Mouse (Mus musculus) neural tube, embryonic 14.5 days (tissue): Measurements from ENCODE around the gene Elp5. TPM values are rescaled to one million over a fixed set of nuclear protein-coding genes. Genes with fewer than 3 reads are reported as not detected.

Source experiments
- ATAC-seq: fragments of 200-750 bp; cut with Nextera tagmentation; 2 replicates; pipeline ENCODE4 v1.8.0; 2017; ENCODE audit warnings: low read depth, mild to moderate bottlenecking, moderate TSS enrichment, moderate library complexity
- H3K27ac ChIP-seq: fragments of 300-500 bp; sonication (generic); 2 replicates; pipeline ENCODE4 v1.5.1; 2014; ENCODE audit warnings: low read depth, mild to moderate bottlenecking, control low read depth, low read length, moderate library complexity, mixed read lengths
- H3K27me3 ChIP-seq: fragments of 300-500 bp; sonication (generic); 2 replicates; pipeline ENCODE4 v1.6.1; 2014; ENCODE audit warnings: low read length; ENCODE audit not compliant: control insufficient read depth, insufficient read depth
- H3K36me3 ChIP-seq: fragments of 300-500 bp; sonication (generic); 2 replicates; pipeline ENCODE4 v1.6.1; 2014; ENCODE audit warnings: low read length, mixed read lengths; ENCODE audit not compliant: control insufficient read depth, insufficient read depth
- H3K4me1 ChIP-seq: fragments of 300-500 bp; sonication (generic); 2 replicates; pipeline ENCODE4 v1.6.1; 2014; ENCODE audit warnings: low read length; ENCODE audit not compliant: control insufficient read depth, insufficient read depth
- H3K4me2 ChIP-seq: fragments of 300-500 bp; sonication (generic); 2 replicates; pipeline ENCODE4 v1.6.1; 2014; ENCODE audit warnings: mild to moderate bottlenecking, low read depth, low read length, control low read depth
- H3K4me3 ChIP-seq: fragments of 300-500 bp; sonication (generic); 2 replicates; pipeline ENCODE4 v1.5.1; 2014; ENCODE audit warnings: low read depth, low read length, control low read depth, mixed read lengths
- H3K9ac ChIP-seq: fragments of 300-500 bp; sonication (generic); replicated peaks from 2 replicates; pipeline ENCODE4 v1.6.1; 2014; ENCODE audit warnings: low read depth, mild to moderate bottlenecking, control low read depth, low read length, mixed read lengths
- H3K9me3 ChIP-seq: fragments of 300-500 bp; sonication (generic); 2 replicates; pipeline ENCODE4 v1.6.1; 2016; ENCODE audit warnings: low read length; ENCODE audit not compliant: control insufficient read depth
- WGBS: fragments of 180-500 bp; shearing (Covaris S2); extraction: QIAGEN DNeasy Blood & Tissue Kit; methylation state at CpG from one replicate; pipeline ENCODE4 v1.1.7; 2014; 5-methylcytosine and 5-hydroxymethylcytosine counted together
- polyA plus RNA-seq: library from polyadenylated mRNA; unstranded; fragments of >200 nt; fragmentation: Nextera tagmentation; extraction: Ambion mirVana; gene quantifications from 2 replicates; pipeline ENCODE4 v1.2.1, GENCODE M21; 2014

Elp5 gene
- polyA plus RNA-seq, 1 experiment from 2014 or later, result 175 TPM

DNA sequence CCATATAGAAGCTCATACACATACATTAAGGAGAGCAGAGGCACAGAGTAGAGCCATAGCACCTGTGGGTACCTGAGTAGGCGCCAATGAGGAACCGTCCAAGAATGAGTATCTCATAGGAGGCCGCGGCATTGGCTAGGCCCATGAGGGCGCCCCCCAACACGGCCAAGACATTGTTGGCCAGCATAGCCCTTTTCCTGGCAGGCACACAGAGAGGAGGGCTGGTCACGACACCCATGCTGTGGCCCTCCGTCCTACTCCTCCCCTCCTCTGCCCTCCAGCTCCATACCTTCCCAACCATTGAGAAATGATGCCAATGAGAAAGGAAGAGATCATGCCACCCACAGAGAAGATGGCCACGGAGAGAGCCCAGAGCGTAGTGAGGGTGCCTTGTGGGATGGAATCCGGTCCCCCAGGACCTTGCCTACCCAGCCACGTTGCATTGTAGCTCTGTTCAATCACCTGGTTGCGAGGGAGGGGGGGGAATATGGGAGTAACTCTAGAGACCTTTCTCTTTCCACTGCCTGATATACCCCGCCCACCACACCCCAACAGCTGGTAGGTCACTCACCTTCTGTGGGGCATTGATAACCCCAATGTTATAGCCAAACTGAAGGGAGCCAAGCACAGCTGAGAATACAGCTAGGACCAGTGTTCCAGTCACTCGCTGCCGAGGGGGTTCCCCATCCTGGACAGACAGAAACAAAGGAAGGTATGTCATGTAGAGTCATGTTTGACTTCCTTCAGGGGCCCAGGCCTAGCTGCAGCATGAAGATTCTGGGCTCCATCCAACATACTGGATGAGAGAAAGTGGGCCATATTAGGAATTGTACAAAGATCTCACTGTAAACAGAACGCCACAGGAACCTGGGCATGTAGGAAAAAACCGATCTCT, 36.1 kb downstream of the Elp5 start:
- Histone ChIP-seq H3K4me3 (no peak overlapping the region), H3K4me2 (no peak overlapping the region), H3K9ac (no peak overlapping the region), H3K9me3 (no peaks in the 10 kb centered on the region), H3K27ac (no peak overlapping the region), H3K36me3 (no peaks in the 10 kb centered on the region), H3K27me3 (peaks cover 3% of the 10 kb centered on the region; the same call in 1 of the 2 replicates), H3K4me1 (peaks cover 4% of the 10 kb centered on the region; the same call in 1 of the 2 replicates)
- ATAC-seq, result no peak
- 93% methylated on average over 18 of the region's 18 CpGs for WGBS

DNA sequence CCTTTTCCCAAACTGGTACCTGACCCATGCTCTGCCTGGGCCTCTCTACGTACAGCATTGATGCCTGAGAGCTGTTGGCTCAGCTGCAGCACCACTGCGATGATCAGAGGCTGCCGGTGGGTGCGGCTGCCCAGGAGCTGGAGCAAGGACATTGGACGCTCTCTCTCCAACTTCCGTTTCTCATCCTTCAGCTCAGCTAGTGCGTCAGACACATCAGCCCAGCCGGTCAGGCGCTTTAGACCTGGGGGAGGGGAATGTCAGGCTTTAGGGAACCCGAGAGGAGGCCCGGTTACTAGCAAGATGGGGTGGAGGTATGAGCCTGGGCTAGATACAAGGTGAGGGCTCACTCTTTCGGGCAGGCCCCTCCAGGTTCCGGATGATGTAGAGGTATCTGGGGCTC, 37.1 kb downstream of the Elp5 start:
- H3K4me1 ChIP-seq, result peaks cover 4% of the 10 kb centered on the region; the same call in 1 of the 2 replicates
- no peak overlapping the region for H3K9ac ChIP-seq
- no peak for ATAC-seq
- H3K27ac ChIP-seq, result no peak overlapping the region
- H3K36me3 ChIP-seq, result no peaks in the 10 kb centered on the region
- peaks cover 3% of the 10 kb centered on the region; the same call in 1 of the 2 replicates for H3K27me3 ChIP-seq
- no peaks in the 10 kb centered on the region for H3K9me3 ChIP-seq
- 79% methylated on average over 13 of the region's 13 CpGs for WGBS
- H3K4me3 ChIP-seq, result no peak overlapping the region
- no peak overlapping the region for H3K4me2 ChIP-seq

DNA sequence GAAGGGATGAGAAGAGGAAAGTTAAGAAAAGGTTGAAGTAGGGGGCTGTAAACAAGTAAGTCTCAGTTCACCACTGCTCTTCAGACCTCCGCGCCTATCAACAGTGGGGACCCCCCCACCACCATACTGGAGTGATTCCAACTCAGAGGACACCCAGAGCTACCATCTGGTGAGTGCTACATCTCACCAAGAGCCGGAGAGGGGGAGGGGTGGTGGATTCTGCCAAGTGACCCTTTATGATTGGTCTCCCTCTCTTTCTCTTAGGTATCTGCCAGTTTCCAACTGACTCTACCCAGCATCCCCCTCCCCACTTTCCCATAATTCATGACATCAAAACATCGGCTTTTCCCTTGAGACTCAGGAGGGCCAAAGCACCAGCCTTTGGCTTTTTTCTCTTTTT, 41.4 kb downstream of the Elp5 start:
- Histone ChIP-seq H3K9me3 (no peaks in the 10 kb centered on the region), H3K9ac (no peak overlapping the region), H3K4me1 (0 out of 2 replicates have a peak, but pooled peaks cover 6% of the 10 kb centered on the region), H3K27ac (no peak overlapping the region), H3K4me3 (no peak overlapping the region), H3K36me3 (no peaks in the 10 kb centered on the region), H3K4me2 (no peak overlapping the region), H3K27me3 (peaks cover 16% of the 10 kb centered on the region)
- 68% methylated on average over 4 of the region's 4 CpGs for WGBS
- ATAC-seq, result no peak

DNA sequence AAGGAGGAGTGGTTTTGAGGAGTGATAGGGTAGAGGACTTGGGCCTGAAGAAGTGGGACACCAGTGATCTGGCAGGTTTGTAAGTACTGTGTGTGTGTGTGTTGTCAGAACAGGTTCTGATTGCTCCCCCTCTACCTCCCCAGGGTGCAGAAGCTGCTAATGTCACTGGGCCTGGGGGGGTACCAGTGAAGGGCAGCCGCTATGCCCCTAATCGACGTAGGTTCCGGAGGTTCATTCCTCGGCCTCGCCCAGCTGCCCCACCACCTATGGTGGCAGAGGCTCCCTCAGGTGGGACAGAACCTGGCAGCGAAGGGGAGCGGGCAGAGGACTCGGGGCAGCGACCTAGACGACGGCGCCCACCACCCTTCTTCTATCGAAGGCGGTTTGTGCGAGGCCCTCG, 42.6 kb downstream of the Elp5 start:
- no peak overlapping the region for H3K27ac ChIP-seq
- whole genome bisulfite sequencing, result 96% methylated on average over 17 of the region's 17 CpGs
- no peak overlapping the region for H3K4me2 ChIP-seq
- peaks cover 16% of the 10 kb centered on the region for H3K27me3 ChIP-seq
- 0 out of 2 replicates have a peak, but pooled peaks cover 6% of the 10 kb centered on the region for H3K4me1 ChIP-seq
- H3K4me3 ChIP-seq, result no peak overlapping the region
- H3K9me3 ChIP-seq, result no peaks in the 10 kb centered on the region
- no peak overlapping the region for H3K9ac ChIP-seq
- ATAC-seq, result no peak
- no peaks in the 10 kb centered on the region for H3K36me3 ChIP-seq

DNA sequence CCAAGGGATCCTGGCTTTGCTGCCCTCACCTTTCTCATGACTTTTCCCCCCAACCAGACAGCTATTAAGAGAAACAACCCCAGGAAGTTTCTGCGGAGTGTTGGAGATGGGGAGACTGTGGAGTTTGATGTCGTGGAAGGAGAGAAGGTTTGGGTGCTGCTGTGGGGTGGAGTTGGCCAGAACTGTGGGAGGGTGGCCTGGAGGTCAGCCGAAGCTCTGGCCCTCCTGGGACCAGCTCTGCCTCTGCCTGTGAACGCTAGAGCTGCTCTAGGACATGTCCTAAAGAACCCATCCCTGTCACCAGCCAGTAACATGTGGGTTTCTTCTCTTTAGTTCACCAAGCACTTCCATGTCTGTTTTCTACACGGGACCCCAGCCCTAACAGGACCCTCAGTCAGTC, 43.1 kb downstream of the Elp5 start:
- Histone ChIP-seq H3K4me3 (no peak overlapping the region), H3K4me2 (no peak overlapping the region), H3K36me3 (no peaks in the 10 kb centered on the region), H3K4me1 (0 out of 2 replicates have a peak, but pooled peaks cover 6% of the 10 kb centered on the region), H3K9ac (no peak overlapping the region), H3K9me3 (no peaks in the 10 kb centered on the region), H3K27ac (no peak overlapping the region), H3K27me3 (peaks cover 16% of the 10 kb centered on the region)
- 63% methylated on average over 5 of the region's 5 CpGs for WGBS
- ATAC-seq, result no peak

DNA sequence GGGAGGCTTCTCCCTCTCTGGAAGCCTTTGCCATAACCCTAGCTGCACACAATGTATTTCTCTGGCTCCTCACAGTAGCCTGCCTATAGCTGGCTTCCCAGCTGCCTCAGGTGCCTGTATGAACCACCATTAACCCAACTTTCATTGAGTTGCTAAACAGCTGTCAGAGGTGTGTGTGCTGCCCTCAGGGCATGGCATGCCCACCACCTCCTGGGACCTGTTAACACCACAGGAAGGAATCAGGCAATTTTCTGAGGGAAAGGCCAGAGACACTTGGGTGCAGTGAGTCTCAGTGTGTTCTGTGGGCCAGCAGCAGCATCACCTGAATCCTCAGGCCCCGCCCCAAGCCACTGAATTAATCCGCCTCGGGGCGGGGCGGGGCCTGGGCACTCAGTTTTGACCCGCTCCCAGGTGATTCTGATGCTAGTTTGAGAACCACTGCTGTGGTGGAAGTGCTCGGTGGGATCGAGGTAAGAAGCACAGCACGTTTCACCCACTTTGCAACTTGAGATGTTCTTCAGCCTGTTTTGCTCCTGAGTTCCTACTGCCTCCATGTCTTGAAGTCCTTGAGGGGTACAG, 43.8 kb downstream of the Elp5 start:
- H3K4me1 ChIP-seq, result 0 out of 2 replicates have a peak, but pooled peaks cover 6% of the 10 kb centered on the region
- H3K9me3 ChIP-seq, result no peaks in the 10 kb centered on the region
- no peak overlapping the region for H3K4me3 ChIP-seq
- H3K36me3 ChIP-seq, result no peaks in the 10 kb centered on the region
- H3K9ac ChIP-seq, result no peak overlapping the region
- H3K27ac ChIP-seq, result no peak overlapping the region
- H3K27me3 ChIP-seq, result peaks cover 16% of the 10 kb centered on the region
- no peak for ATAC-seq
- 33% methylated on average over 9 of the region's 9 CpGs for WGBS
- H3K4me2 ChIP-seq, result no peak overlapping the region

DNA sequence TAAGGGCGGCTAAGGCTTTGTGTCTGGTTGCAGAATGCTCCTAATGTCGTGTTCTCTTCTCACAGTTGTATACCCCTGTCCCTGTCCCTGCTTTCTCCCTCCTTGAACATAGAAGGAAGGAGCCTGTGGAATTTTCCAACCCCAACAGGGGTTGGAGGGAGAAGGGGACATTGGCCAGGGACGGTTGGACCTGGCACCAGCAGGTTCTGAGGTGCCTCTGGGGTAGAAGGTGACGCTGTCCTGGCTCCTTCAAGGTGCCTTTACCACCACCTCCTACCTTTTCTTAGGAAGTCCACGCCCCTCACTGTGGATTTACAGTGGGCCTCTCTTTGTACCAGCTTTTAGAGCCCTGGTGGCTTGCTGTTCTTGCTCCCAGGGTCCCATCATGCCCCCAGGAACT, 44.5 kb downstream of the Elp5 start:
- 74% methylated on average over 5 of the region's 5 CpGs for WGBS
- Histone ChIP-seq H3K36me3 (no peaks in the 10 kb centered on the region), H3K9ac (no peak overlapping the region), H3K4me2 (no peak overlapping the region), H3K27ac (no peak overlapping the region), H3K27me3 (peaks cover 16% of the 10 kb centered on the region), H3K4me3 (no peak overlapping the region), H3K9me3 (no peaks in the 10 kb centered on the region), H3K4me1 (0 out of 2 replicates have a peak, but pooled peaks cover 6% of the 10 kb centered on the region)
- ATAC-seq, result no peak

DNA sequence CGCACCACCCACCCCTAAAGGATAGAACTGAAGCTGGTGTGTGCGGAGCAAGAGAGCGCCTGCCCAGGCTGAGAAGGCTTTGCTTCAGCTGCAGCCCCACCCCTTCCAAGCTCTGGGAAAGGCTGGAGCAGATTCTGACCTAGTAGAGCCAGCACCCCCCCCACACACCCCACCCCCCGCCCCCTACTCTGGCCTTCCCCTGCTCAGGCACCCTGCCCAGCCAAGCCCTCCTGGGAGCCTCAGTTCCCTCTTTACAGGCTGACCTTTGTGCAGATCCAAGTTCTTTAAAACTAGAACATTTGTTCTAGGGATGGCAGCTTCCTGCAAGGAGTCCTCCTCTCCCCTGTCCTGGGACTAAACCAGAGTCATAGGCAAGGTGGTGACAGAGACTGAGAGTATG, 44.9 kb downstream of the Elp5 start:
- H3K4me3 ChIP-seq, result no peak overlapping the region
- no peak overlapping the region for H3K9ac ChIP-seq
- no peaks in the 10 kb centered on the region for H3K9me3 ChIP-seq
- 0 out of 2 replicates have a peak, but pooled peaks cover 6% of the 10 kb centered on the region for H3K4me1 ChIP-seq
- H3K27ac ChIP-seq, result no peak overlapping the region
- no peaks in the 10 kb centered on the region for H3K36me3 ChIP-seq
- WGBS, result 55% methylated on average over 4 of the region's 4 CpGs
- H3K27me3 ChIP-seq, result peaks cover 16% of the 10 kb centered on the region
- no peak overlapping the region for H3K4me2 ChIP-seq
- ATAC-seq, result no peak
